Mouse (Mus musculus) kidney, postnatal 36 days (tissue): Measurements from ENCODE around the gene Otop3.
A peak's percentile ranks its signal among the peaks of the same experiment; 100 is the strongest.
"Not testable (repeated sequence)": the region's sequence is repeated elsewhere in the genome, so short reads cannot be mapped to it uniquely, and the experiment has no call there.

Experiments used
- DNase-seq, 2 experiments: peaks; one replicate each; pipeline ENCODE4 v3.0.0; 2021 to 2022; ENCODE audit warnings: mixed read lengths in 2 of 2

Otop3 gene

GRCm38 (mm10) chr11:115367395-115367944, 32.9 kb downstream of the Otop3 start, which contains the start of gene Hid1:
TSS of gene Hid1 (minus strand) at chr11:115367756.
- DNase-seq: peak; percentile 86 to 93

- DNase-seq: no peak
Measured at GRCm38 (mm10) chr11:115370368-115370767, 35.8 kb downstream of the Otop3 start.

GRCm38 (mm10) chr11:115371354-115371753, 36.8 kb downstream of the Otop3 start:
- DNase-seq: no peak

DNA sequence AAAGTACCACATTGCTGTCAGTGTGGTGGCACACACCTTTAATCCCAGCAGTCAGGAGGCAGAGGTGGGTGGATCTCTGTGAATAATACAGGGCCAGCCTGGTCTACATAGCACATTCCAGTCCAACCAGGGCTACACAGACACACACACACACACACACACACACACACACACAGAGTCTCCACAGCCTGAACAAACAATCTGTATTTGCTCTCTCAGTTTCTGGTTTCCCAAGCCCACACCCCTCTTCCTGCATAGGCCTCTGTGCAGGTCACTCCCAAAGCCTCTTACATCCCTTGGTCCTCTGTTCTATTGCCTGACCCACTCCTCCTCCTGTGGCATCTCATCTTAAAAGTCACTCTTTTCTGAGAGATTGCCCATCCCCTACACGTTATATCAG, 37.5 kb downstream of the Otop3 start:
- DNase-seq: no peak

- no peak for DNase-seq
Measured at GRCm38 (mm10) chr11:115372737-115373136, 38.2 kb downstream of the Otop3 start.

- DNase-seq: peak; percentile 65 to 82
Measured at GRCm38 (mm10) chr11:115373805-115374694, 39.5 kb downstream of the Otop3 start.

GRCm38 (mm10) chr11:115374695-115375425, 40.3 kb downstream of the Otop3 start:
- DNase-seq: no peak

DNA sequence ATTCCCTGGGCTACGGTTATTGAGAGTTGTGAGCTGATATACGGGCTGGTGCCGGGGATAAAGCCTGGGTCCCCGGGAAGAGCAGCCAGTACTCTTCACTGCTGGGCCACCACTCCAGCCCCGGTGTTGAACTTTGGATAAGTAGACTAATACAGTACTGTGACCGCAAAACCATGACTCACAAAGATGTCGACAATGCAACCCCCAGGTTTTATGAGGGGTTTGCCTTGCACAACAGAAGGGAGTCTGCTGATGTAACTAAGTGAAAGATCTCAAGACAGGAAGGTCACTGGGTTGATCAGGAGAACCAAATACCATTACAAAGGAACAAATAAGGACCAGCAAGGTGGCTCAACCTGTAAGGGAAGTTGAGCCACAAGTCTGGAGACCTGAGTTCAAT, 42.2 kb downstream of the Otop3 start:
- no peak for DNase-seq

- no peak for DNase-seq
Measured at GRCm38 (mm10) chr11:115377254-115377653, 42.7 kb downstream of the Otop3 start.

- no peak for DNase-seq
Measured at GRCm38 (mm10) chr11:115377854-115378253, 43.3 kb downstream of the Otop3 start.

DNA sequence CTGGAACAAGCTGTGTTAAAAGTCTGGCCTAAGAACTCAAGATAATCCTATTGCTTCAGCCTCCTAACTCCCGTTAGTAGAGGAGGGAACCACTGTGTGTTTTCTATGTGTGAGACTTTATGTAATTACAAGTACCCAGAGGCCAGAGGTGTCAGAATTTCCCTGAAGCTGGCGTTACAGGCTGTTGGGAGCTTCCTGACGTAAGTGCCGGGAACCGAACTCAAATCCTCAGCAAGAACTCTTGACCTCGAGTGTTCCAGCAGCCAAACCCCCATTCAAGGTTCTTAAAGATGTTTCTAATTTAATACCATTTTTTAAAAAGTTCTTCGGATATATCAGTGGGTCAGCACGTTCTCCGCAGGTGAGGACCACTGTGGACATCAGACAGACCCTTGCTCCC, 46.7 kb downstream of the Otop3 start:
- peak in 1 of 2 experiments; percentile 29 for DNase-seq

DNA sequence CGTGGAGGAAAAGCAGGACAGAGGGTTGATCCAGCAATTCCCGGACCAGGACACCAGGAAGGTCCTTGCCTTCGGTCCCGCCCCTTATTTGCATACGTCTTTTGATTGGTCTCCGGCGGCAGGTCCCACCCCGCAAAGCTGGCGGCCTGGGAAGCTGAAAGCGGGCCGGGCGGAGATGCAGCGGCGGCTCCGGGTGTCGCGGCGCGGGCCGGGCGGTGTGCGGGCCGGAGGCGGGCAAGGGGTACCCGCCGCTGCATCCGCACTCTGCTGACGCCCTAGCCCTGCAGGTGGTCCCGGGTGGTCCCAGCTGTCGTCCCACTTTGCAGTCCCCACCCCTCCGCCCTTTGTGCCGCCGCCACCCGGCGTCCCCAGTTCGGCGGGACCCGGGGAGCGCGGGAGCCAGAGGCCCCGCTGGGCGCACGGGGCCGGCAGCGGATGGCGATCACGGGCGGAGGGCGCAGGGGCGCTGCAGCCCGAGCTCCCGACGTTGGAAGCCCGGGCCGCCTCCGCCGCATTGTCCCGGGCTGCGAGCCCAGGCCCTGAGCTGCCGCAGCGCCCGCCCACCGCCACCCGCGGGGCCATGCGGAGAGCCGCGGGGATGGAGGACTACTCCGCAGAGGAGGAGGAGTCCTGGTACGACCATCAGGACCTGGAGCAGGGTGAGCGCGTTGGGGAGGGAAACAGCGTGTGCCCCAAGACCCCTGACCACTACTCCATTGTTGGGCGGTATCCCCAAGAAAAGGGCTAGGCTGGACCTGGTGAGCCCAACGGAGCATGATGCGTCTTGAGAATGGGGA, 47.4 kb downstream of the Otop3 start, which contains the start of gene Cdr2l:
Gene Cdr2l (plus strand): TSS at position 174 of the 797 bp plus-strand sequence.
- peak; percentile 95 to 96 for DNase-seq

DNA sequence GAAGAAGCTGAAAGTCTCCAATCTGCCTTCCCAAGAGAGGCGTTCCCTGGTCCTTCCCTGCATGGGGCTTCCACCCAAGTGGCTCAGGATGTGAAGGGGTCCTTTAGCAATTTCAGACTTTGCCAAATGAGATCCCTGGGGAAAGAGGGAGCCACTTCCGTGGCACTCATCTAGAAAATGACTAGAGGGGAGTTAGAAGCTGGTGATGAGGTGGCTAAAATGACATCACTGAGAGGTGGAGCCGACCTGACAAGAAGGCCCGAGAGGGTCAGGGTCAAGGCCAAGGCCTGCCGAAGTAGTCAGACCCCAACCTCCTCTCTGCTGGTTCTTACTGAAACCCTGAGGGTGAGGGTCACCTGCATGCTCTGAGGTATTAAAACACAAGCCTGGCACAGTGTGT, 48.4 kb downstream of the Otop3 start:
- DNase-seq: no peak

GRCm38 (mm10) chr11:115383701-115384474, 49.4 kb downstream of the Otop3 start:
- DNase-seq: peak in 1 of 2 experiments; percentile 42

DNA sequence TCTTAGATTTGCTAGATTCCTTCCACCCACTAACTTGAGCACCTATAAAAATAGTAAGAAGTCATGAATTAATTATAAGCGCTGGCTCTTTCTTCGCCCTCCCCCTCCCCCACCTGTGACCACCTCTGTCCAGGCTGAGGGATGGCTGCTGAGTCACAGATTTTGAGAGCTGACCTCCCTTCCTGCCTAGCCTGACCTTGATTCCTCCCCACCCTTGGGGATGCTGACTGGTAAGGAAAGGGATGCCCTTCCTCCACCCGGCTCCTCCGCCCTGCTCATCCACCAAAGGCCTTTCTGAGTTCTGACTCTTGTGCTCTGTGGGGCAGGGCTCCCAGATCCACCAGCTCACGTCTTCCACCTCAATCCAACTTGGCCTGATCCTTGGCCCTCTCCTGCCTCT, 50.1 kb downstream of the Otop3 start:
- peak; percentile 42 to 47 for DNase-seq

DNA sequence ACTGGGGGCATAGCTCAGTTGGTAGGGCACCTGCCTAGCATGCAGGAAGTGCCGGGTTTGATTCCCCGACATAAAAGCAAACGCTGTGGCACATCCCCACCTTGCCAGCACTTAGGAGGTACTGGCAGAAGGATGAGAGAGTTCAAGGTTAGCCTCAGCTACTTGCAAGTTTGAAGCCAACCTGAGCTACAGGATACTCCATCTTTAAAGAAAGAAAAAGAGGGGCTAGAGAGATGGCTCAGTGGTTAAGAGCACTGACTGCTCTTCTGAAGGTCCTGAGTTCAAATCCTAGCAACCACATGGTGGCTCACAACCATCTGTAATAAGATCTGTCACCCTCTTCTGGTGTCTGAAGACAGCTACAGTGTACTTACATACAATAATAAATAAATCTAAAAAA, 52.3 kb downstream of the Otop3 start:
- DNase-seq: not testable (repeated sequence)

GRCm38 (mm10) chr11:115391358-115391757, 56.8 kb downstream of the Otop3 start:
- DNase-seq: no peak

DNA sequence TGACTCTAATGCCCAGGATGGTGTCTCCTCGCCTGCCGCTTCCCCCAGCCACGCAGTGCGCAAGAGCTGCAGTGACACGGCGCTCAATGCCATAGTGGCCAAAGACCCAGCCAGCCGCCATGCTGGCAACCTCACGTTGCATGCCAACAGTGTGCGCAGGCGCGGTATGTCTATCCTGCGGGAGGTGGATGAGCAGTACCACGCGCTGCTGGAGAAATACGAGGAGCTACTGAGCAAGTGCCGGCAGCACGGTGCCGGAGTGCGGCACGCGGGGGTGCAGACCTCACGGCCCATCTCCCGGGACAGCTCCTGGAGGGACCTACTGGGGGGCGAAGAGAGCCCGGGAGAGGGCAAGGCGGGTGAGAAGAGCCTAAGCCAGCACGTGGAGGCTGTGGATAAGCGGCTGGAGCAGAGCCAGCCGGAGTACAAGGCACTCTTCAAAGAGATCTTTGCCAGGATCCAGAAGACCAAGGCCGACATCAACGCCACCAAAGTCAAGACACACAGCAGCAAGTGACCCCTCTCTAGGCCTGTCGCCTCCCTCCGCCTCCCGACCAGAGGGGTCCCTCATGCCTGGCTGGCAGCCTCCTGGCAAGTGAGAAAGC, 59.3 kb downstream of the Otop3 start:
- DNase-seq: no peak
